Mouse (Mus musculus): ENCODE results near the gene Mboat1.

GRCm38 (mm10) chr13:30174586-30174985, 38.3 kb downstream of the Mboat1 start:
- TF ChIP-seq CTCF (IDR thresholded peaks at IDR 0.05; ENCODE audit: borderline replicate concordance, extremely low read depth, insufficient read depth, insufficient read length) (no peak), POLR2A (IDR thresholded peaks at IDR 0.05; ENCODE audit: borderline replicate concordance, extremely low read depth, insufficient read depth, insufficient read length, poor library complexity, severe bottlenecking) (no peak)
